Mouse (Mus musculus): ENCODE measurements around the gene Ube2k. TPM values are rescaled to one million over a fixed set of nuclear protein-coding genes. Genes with fewer than 3 reads are reported as not detected.
A peak's percentile ranks its signal among the peaks of the same experiment; 100 is the strongest.

Ube2k gene
- total and polyA plus RNA-seq, 3 experiments, result 51.4 to 293 (median 56.7) TPM

GRCm38 (mm10) chr5:65513506-65513905 is 23.5 kb upstream of the Ube2k start:
- DNase-seq (ENCODE audit: extremely low read depth), result no peak
- peaks cover 9 to 30% of the 10 kb centered on the region in 2 experiments for H3K4me1 ChIP-seq (ENCODE audit: control insufficient read depth in 1 of 2, insufficient read depth in 2 of 2)
- no peak overlapping the region for H3K4me3 ChIP-seq (replicated peaks in 1 of 3; ENCODE audit: low read depth in 2 of 3, low read length in 2 of 3, poor library complexity in 1 of 3)
- no peaks in the 10 kb centered on the region for H3K27me3 ChIP-seq (replicated peaks)
- no peak overlapping the region for H3K27ac ChIP-seq (ENCODE audit: insufficient read depth, low read depth)
- TF ChIP-seq ETS1 (conservative IDR thresholded peaks at IDR 0.05; ENCODE audit: low read depth, low read length) (no peak), SIN3A (IDR thresholded peaks at IDR 0.05; ENCODE audit: low read length) (no peak), KAT2A (IDR thresholded peaks at IDR 0.05; ENCODE audit: insufficient replicate concordance, low read length) (no peak), MEF2A (IDR thresholded peaks at IDR 0.05; ENCODE audit: borderline replicate concordance, low read depth, low read length) (no peak), MAFK (IDR thresholded peaks at IDR 0.05; ENCODE audit: insufficient replicate concordance, low read length) (no peak), USF1 (IDR thresholded peaks at IDR 0.05; ENCODE audit: low read depth, low read length) (no peak), MXI1 (IDR thresholded peaks at IDR 0.05; ENCODE audit: low read depth, low read length) (no peak), NRF1 (IDR thresholded peaks at IDR 0.05; ENCODE audit: low read depth, low read length) (no peak)
- no peaks in the 10 kb centered on the region for H3K79me2 ChIP-seq (replicated peaks; ENCODE audit: control insufficient read depth, extremely low read depth, insufficient read depth, poor library complexity, severe bottlenecking)
- in situ Hi-C loops (cut with MboI; ENCODE audit: low pct_ligation_motif_present, low pct_unique_long_range_greater_than_20kb, low sequenced_read_pairs) (no loop called here), dilution Hi-C loops (cut with MboI; ENCODE audit: extremely low pct_ligation_motif_present, extremely low pct_unique_long_range_greater_than_20kb, low sequenced_read_pairs) (no loop called here)
- no peak overlapping the region for H3K9ac ChIP-seq (ENCODE audit: insufficient read depth, low read depth)
- H3K4me2 ChIP-seq (ENCODE audit: insufficient read depth, low read depth, poor library complexity, severe bottlenecking), result no peak overlapping the region
- no peaks in the 10 kb centered on the region for H3K36me3 ChIP-seq (replicated peaks in 1 of 2; ENCODE audit: control insufficient read depth in 1 of 2, insufficient read depth in 1 of 2, low read length in 1 of 2)
- peaks cover 10% of the 10 kb centered on the region for H3K9me3 ChIP-seq (replicated peaks; ENCODE audit: low read length)

- no peak overlapping the region for H3K9ac ChIP-seq (ENCODE audit: insufficient read depth, low read depth)
- H3K36me3 ChIP-seq (replicated peaks in 1 of 2; ENCODE audit: control insufficient read depth in 1 of 2, insufficient read depth in 1 of 2, low read length in 1 of 2), result no peaks in the 10 kb centered on the region
- H3K4me1 ChIP-seq (ENCODE audit: control insufficient read depth in 1 of 2, insufficient read depth in 2 of 2), result peaks cover 9 to 30% of the 10 kb centered on the region in 2 experiments
- peak overlapping the region; percentile 68 for H3K4me2 ChIP-seq (ENCODE audit: insufficient read depth, low read depth, poor library complexity, severe bottlenecking)
- in situ Hi-C loops (cut with MboI; ENCODE audit: low pct_ligation_motif_present, low pct_unique_long_range_greater_than_20kb, low sequenced_read_pairs), result no loop called here
- peak; percentile 89 for DNase-seq (ENCODE audit: extremely low read depth)
- H3K9me3 ChIP-seq (replicated peaks; ENCODE audit: low read length), result peaks cover 10% of the 10 kb centered on the region
- H3K4me3 ChIP-seq (replicated peaks in 1 of 3; ENCODE audit: low read depth in 2 of 3, low read length in 2 of 3, poor library complexity in 1 of 3), result no peak overlapping the region
- peak overlapping the region; percentile 2 for H3K27ac ChIP-seq (ENCODE audit: insufficient read depth, low read depth)
- dilution Hi-C loops (cut with MboI; ENCODE audit: extremely low pct_ligation_motif_present, extremely low pct_unique_long_range_greater_than_20kb, low sequenced_read_pairs), result no loop called here
- no peaks in the 10 kb centered on the region for H3K79me2 ChIP-seq (replicated peaks; ENCODE audit: control insufficient read depth, extremely low read depth, insufficient read depth, poor library complexity, severe bottlenecking)
- H3K27me3 ChIP-seq (replicated peaks), result no peaks in the 10 kb centered on the region
- TF ChIP-seq CHD1 (IDR thresholded peaks at IDR 0.05; ENCODE audit: low read depth, low read length) (no peak), JUND (conservative IDR thresholded peaks at IDR 0.05; ENCODE audit: low read depth, low read length) (peak; percentile 62; the same call in 1 of the 2 replicates), ETS1 (conservative IDR thresholded peaks at IDR 0.05; ENCODE audit: low read depth, low read length) (peak; percentile 83), E2F4 (IDR thresholded peaks at IDR 0.05; ENCODE audit: insufficient replicate concordance, low read depth, low read length) (no peak), KAT2A (IDR thresholded peaks at IDR 0.05; ENCODE audit: insufficient replicate concordance, low read length) (no peak), MYC (IDR thresholded peaks at IDR 0.05; ENCODE audit: low read depth, low read length) (no peak), NRF1 (IDR thresholded peaks at IDR 0.05; ENCODE audit: low read depth, low read length) (no peak), TCF12 (IDR thresholded peaks at IDR 0.05; ENCODE audit: low read depth, low read length) (peak; percentile 64; the same call in 1 of the 2 replicates), ZC3H11A (IDR thresholded peaks at IDR 0.05; ENCODE audit: low read depth, low read length) (no peak), MAFK (IDR thresholded peaks at IDR 0.05; ENCODE audit: insufficient replicate concordance, low read length) (0 out of 2 replicates have a peak, but pooled peaks have one; percentile 12), SMC3 (IDR thresholded peaks at IDR 0.05; ENCODE audit: low read depth, low read length) (peak; percentile 11; the same call in 1 of the 2 replicates), JUN (IDR thresholded peaks at IDR 0.05; ENCODE audit: insufficient read depth, low read depth, low read length) (no peak), SIN3A (IDR thresholded peaks at IDR 0.05; ENCODE audit: low read length) (peak; percentile 51; the same call in 1 of the 2 replicates), MXI1 (IDR thresholded peaks at IDR 0.05; ENCODE audit: low read depth, low read length) (no peak), ZNF384 (IDR thresholded peaks at IDR 0.05; ENCODE audit: low read depth, low read length) (peak; percentile 34; the same call in 1 of the 2 replicates), ELF1 (IDR thresholded peaks at IDR 0.05; ENCODE audit: low read depth, low read length) (peak; percentile 54), MEF2A (IDR thresholded peaks at IDR 0.05; ENCODE audit: borderline replicate concordance, low read depth, low read length) (peak; percentile 52), HCFC1 (IDR thresholded peaks at IDR 0.05; ENCODE audit: low read depth, low read length) (no peak), UBTF (IDR thresholded peaks at IDR 0.05; ENCODE audit: low read depth, low read length) (no peak), BHLHE40 (IDR thresholded peaks at IDR 0.05; ENCODE audit: low read depth, low read length) (peak; percentile 62; the same call in 1 of the 2 replicates), ZMIZ1 (IDR thresholded peaks at IDR 0.05; ENCODE audit: low read depth, low read length) (no peak), TBP (conservative IDR thresholded peaks at IDR 0.05; ENCODE audit: low read depth, low read length) (0 out of 2 replicates have a peak, but pooled peaks have one; percentile 36), NELFE (IDR thresholded peaks at IDR 0.05; ENCODE audit: low read depth, low read length) (peak; percentile 1; the same call in 1 of the 2 replicates), RAD21 (IDR thresholded peaks at IDR 0.05; ENCODE audit: low read depth, low read length) (no peak), POLR2A (IDR thresholded peaks at IDR 0.05; ENCODE audit: low read depth, low read length) (no peak), USF1 (IDR thresholded peaks at IDR 0.05; ENCODE audit: low read depth, low read length) (no peak), EP300 (IDR thresholded peaks at IDR 0.05; ENCODE audit: low read length) (peak; percentile 93), CTCF (conservative IDR thresholded peaks at IDR 0.05 in 1 of 2, IDR thresholded peaks at IDR 0.05 in 1 of 2; ENCODE audit: low read depth in 2 of 2, low read length in 2 of 2) (no peak), RCOR1 (conservative IDR thresholded peaks at IDR 0.05; ENCODE audit: low read depth, low read length) (0 out of 2 replicates have a peak, but pooled peaks have one; percentile 67)
These were observed 22.3 kb upstream of the Ube2k start for GRCm38 (mm10) chr5:65514635-65515278.
